Mouse (Mus musculus): ENCODE results near the gene Atrnl1. TPM values are rescaled to one million over a fixed set of nuclear protein-coding genes. Genes with fewer than 3 reads are reported as not detected.

Gene Atrnl1
- polyA plus RNA-seq, 1 experiment from 2014 or later, result 2.9 TPM

- ATAC-seq (replicated peaks; ENCODE audit: low FRiP score) (peak; percentile 26; the same call in 1 of the 2 replicates), DNase-seq (ENCODE audit: low spot score) (no peak)
- H3K27me3 ChIP-seq (replicated peaks; ENCODE audit: control insufficient read depth, insufficient read depth, low read length), result no peaks in the 10 kb centered on the region
- WGBS, result 56% methylated on average over 16 of the region's 16 CpGs
- no peaks in the 10 kb centered on the region for H3K36me3 ChIP-seq (ENCODE audit: control insufficient read depth, insufficient read depth, low read length)
- peak overlapping the region; percentile 35; the same call in 1 of the 2 replicates for H3K27ac ChIP-seq (ENCODE audit: low read depth, low read length)
- no peak overlapping the region for H3K9ac ChIP-seq (ENCODE audit: low read depth, low read length)
- H3K4me3 ChIP-seq (ENCODE audit: low read depth, low read length), result no peak overlapping the region
- H3K9me3 ChIP-seq (ENCODE audit: control insufficient read depth, low read length), result no peaks in the 10 kb centered on the region
- H3K4me1 ChIP-seq (replicated peaks; ENCODE audit: control insufficient read depth, insufficient read depth, low read length), result peaks cover 4% of the 10 kb centered on the region
- H3K4me2 ChIP-seq, result peak overlapping the region; percentile 23; the same call in 1 of the 2 replicates
Measured at GRCm38 (mm10) chr19:57600233-57600929, 10.5 kb upstream of the Atrnl1 start.

GRCm38 (mm10) chr19:57600930-57601328 is 9.9 kb upstream of the Atrnl1 start:
- ATAC-seq (replicated peaks; ENCODE audit: low FRiP score) (no peak), DNase-seq (ENCODE audit: low spot score) (no peak)
- H3K4me1 ChIP-seq (replicated peaks; ENCODE audit: control insufficient read depth, insufficient read depth, low read length), result peaks cover 4% of the 10 kb centered on the region
- 66% methylated on average over 2 of the region's 2 CpGs for WGBS
- no peak overlapping the region for H3K9ac ChIP-seq (ENCODE audit: low read depth, low read length)
- no peaks in the 10 kb centered on the region for H3K9me3 ChIP-seq (ENCODE audit: control insufficient read depth, low read length)
- H3K4me2 ChIP-seq, result no peak overlapping the region
- no peak overlapping the region for H3K4me3 ChIP-seq (ENCODE audit: low read depth, low read length)
- no peaks in the 10 kb centered on the region for H3K27me3 ChIP-seq (replicated peaks; ENCODE audit: control insufficient read depth, insufficient read depth, low read length)
- no peak overlapping the region for H3K27ac ChIP-seq (ENCODE audit: low read depth, low read length)
- H3K36me3 ChIP-seq (ENCODE audit: control insufficient read depth, insufficient read depth, low read length), result no peaks in the 10 kb centered on the region

DNA sequence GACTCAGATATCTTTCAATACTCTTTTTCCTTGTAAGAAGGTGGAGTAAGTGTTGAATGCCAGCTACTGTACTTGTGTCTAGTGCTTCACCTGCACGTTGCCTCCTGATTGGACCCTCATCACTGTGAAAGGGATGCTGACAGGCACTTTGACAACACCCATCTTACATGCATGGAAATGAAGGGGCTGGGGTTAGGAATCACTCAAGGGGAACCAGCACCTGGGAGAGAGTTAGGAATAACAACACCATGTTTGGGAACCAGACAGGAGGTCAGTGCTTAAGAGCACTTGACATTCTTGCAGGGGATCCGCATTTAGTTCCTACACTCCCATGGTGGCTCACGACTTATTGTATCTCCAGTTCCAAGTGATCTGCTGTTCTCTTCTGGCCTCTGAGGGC is 7.2 kb upstream of the Atrnl1 start:
- Histone ChIP-seq H3K27me3 (replicated peaks; ENCODE audit: control insufficient read depth, insufficient read depth, low read length) (no peaks in the 10 kb centered on the region), H3K4me3 (ENCODE audit: low read depth, low read length) (no peak overlapping the region), H3K9ac (ENCODE audit: low read depth, low read length) (no peak overlapping the region), H3K9me3 (ENCODE audit: control insufficient read depth, low read length) (no peaks in the 10 kb centered on the region), H3K4me1 (replicated peaks; ENCODE audit: control insufficient read depth, insufficient read depth, low read length) (peaks cover 4% of the 10 kb centered on the region), H3K27ac (ENCODE audit: low read depth, low read length) (no peak overlapping the region), H3K4me2 (no peak overlapping the region), H3K36me3 (ENCODE audit: control insufficient read depth, insufficient read depth, low read length) (no peaks in the 10 kb centered on the region)
- DNase-seq (ENCODE audit: low spot score), result no peak
- no peak for ATAC-seq (replicated peaks; ENCODE audit: low FRiP score)
- WGBS, result 87% methylated on average over 3 of the region's 3 CpGs

GRCm38 (mm10) chr19:57605941-57606340 is 4.9 kb upstream of the Atrnl1 start:
- WGBS, result 78% methylated on average over 3 of the region's 3 CpGs
- no peaks in the 10 kb centered on the region for H3K36me3 ChIP-seq (ENCODE audit: control insufficient read depth, insufficient read depth, low read length)
- no peak for ATAC-seq (replicated peaks; ENCODE audit: low FRiP score)

DNA sequence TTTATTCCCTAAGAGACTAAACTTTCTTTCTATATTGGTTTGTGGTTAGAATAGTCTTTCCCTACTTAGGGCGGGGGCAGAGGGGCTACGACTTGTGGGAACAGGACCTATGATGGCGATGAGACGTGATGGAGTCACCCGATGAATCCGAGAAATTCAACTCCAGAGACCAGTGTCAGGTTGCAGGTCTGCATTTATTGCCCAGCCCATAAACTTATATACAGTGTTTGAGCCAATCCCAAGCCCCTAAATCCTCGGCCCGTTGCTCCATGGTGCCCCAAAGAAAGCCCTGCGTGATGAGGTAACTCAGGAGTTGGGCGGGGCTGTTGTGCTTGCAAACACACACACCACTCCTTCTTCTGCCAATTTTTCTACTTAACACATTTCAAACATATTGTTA is 4.5 kb upstream of the Atrnl1 start:
- no peak for DNase-seq (ENCODE audit: low spot score)
- Histone ChIP-seq H3K27ac (ENCODE audit: low read depth, low read length) (no peak overlapping the region), H3K27me3 (replicated peaks; ENCODE audit: control insufficient read depth, insufficient read depth, low read length) (no peaks in the 10 kb centered on the region), H3K9me3 (ENCODE audit: control insufficient read depth, low read length) (no peaks in the 10 kb centered on the region), H3K9ac (ENCODE audit: low read depth, low read length) (no peak overlapping the region), H3K36me3 (ENCODE audit: control insufficient read depth, insufficient read depth, low read length) (no peaks in the 10 kb centered on the region), H3K4me1 (replicated peaks; ENCODE audit: control insufficient read depth, insufficient read depth, low read length) (no peaks in the 10 kb centered on the region; the same call in none of the 2 replicates), H3K4me2 (no peak overlapping the region), H3K4me3 (ENCODE audit: low read depth, low read length) (no peak overlapping the region)
- 91% methylated on average over 10 of the region's 10 CpGs for WGBS
- ATAC-seq (replicated peaks; ENCODE audit: low FRiP score), result no peak

More at GRCm38 (mm10) chr19:57605941-57606340, 4.9 kb upstream of the Atrnl1 start:
- no peak overlapping the region for H3K27ac ChIP-seq (ENCODE audit: low read depth, low read length)
- no peak overlapping the region for H3K4me3 ChIP-seq (ENCODE audit: low read depth, low read length)
- H3K9ac ChIP-seq (ENCODE audit: low read depth, low read length), result no peak overlapping the region
- no peak for DNase-seq (ENCODE audit: low spot score)
- H3K4me1 ChIP-seq (replicated peaks; ENCODE audit: control insufficient read depth, insufficient read depth, low read length), result no peaks in the 10 kb centered on the region; the same call in none of the 2 replicates
- H3K27me3 ChIP-seq (replicated peaks; ENCODE audit: control insufficient read depth, insufficient read depth, low read length), result no peaks in the 10 kb centered on the region
- H3K9me3 ChIP-seq (ENCODE audit: control insufficient read depth, low read length), result no peaks in the 10 kb centered on the region
- no peak overlapping the region for H3K4me2 ChIP-seq

GRCm38 (mm10) chr19:57609361-57610057 is 1.3 kb upstream of the Atrnl1 start:
- Histone ChIP-seq H3K9ac (ENCODE audit: low read depth, low read length) (peak overlapping the region; percentile 84), H3K27me3 (replicated peaks; ENCODE audit: control insufficient read depth, insufficient read depth, low read length) (no peaks in the 10 kb centered on the region), H3K4me3 (ENCODE audit: low read depth, low read length) (peak overlapping the region; percentile 89), H3K27ac (ENCODE audit: low read depth, low read length) (no peak overlapping the region), H3K4me2 (peak overlapping the region; percentile 99), H3K4me1 (replicated peaks; ENCODE audit: control insufficient read depth, insufficient read depth, low read length) (peaks cover 9% of the 10 kb centered on the region), H3K36me3 (ENCODE audit: control insufficient read depth, insufficient read depth, low read length) (no peaks in the 10 kb centered on the region), H3K9me3 (ENCODE audit: control insufficient read depth, low read length) (no peaks in the 10 kb centered on the region)
- WGBS, result 14% methylated on average over 12 of the region's 12 CpGs
- DNase-seq (ENCODE audit: low spot score) (no peak), ATAC-seq (replicated peaks; ENCODE audit: low FRiP score) (no peak)

DNA sequence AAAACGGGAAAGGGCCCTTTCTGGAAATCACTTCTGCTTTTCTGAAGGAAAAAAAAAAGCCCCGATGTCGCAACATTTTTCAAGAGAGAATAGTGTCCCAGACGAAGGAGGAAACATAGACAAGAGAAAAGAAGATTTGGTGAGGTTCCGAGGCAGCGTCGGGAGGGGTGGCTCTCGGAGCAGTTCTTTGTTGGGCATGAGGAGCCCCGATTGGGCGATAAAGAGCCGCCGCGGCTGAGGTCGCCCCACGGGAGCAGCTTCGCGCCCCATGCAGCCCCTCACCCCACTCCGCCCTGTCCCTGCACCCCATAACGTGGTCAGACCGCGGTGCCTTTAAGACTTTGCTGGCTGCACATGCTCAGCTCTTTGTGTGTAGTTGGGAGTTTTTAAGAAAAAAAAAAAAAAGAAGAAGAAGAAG is 767 bp upstream of the Atrnl1 start:
- Histone ChIP-seq H3K27ac (ENCODE audit: low read depth, low read length) (peak overlapping the region; percentile 90), H3K4me1 (replicated peaks; ENCODE audit: control insufficient read depth, insufficient read depth, low read length) (peaks cover 9% of the 10 kb centered on the region), H3K9me3 (ENCODE audit: control insufficient read depth, low read length) (no peaks in the 10 kb centered on the region), H3K9ac (ENCODE audit: low read depth, low read length) (peak overlapping the region; percentile 84), H3K27me3 (replicated peaks; ENCODE audit: control insufficient read depth, insufficient read depth, low read length) (no peaks in the 10 kb centered on the region), H3K4me2 (peak overlapping the region; percentile 99), H3K36me3 (ENCODE audit: control insufficient read depth, insufficient read depth, low read length) (no peaks in the 10 kb centered on the region), H3K4me3 (ENCODE audit: low read depth, low read length) (peak overlapping the region; percentile 89)
- DNase-seq (ENCODE audit: low spot score) (peak; percentile 71), ATAC-seq (replicated peaks; ENCODE audit: low FRiP score) (peak; percentile 33; the same call in 1 of the 2 replicates)
- under 1% methylated on average over 21 of the region's 21 CpGs for WGBS

DNA sequence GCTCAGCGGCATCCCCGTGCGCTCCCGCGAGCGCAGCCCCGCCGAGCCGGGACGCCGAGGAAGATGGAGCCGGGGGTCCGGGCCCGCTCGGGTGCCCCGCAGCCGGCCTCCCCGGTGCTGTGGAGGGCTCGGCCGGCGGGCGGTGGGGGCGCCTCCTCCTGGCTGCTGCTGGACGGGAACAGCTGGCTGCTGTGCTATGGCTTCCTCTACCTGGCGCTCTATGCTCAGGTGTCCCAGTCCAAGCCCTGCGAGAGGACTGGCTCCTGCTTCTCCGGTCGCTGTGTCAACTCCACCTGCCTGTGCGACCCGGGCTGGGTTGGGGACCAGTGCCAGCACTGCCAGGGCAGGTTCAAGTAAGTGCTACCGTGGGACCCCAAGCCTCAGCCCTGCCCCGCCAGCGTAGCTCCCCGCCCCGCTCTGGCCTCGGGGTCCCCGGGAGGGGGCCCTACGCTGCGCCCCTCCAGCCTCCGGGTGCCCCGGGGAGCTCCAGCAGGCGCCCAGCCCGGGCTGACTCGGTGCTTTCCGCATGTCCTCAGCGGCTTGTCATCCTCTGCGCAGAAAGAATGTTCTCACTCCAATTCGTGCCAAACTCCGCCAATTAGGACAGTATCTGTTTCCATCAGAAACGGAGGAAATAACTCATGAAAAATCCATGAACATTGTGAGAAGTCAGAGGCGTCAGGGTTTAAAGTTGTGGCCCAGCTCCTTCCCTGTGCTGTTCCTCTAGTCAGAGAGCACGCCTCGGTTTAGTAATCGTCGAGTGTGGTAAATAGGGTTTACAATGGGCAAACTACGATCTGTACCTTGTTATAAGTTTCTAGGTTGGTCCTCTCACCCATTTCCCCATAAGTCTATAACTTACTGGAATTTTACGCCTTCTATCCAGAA is 701 bp downstream of the Atrnl1 start:
- DNase-seq (ENCODE audit: low spot score) (peak; percentile 74), ATAC-seq (replicated peaks; ENCODE audit: low FRiP score) (peak; percentile 73)
- H3K4me1 ChIP-seq (replicated peaks; ENCODE audit: control insufficient read depth, insufficient read depth, low read length), result peaks cover 9% of the 10 kb centered on the region; the same call in 1 of the 2 replicates
- peak overlapping the region; percentile 99 for H3K4me2 ChIP-seq
- H3K36me3 ChIP-seq (ENCODE audit: control insufficient read depth, insufficient read depth, low read length), result no peaks in the 10 kb centered on the region
- peak overlapping the region; percentile 90 for H3K27ac ChIP-seq (ENCODE audit: low read depth, low read length)
- peak overlapping the region; percentile 89 for H3K4me3 ChIP-seq (ENCODE audit: low read depth, low read length)
- no peaks in the 10 kb centered on the region for H3K9me3 ChIP-seq (ENCODE audit: control insufficient read depth, low read length)
- H3K9ac ChIP-seq (ENCODE audit: low read depth, low read length), result peak overlapping the region; percentile 84
- WGBS, result 2% methylated on average over 57 of the region's 57 CpGs
- no peaks in the 10 kb centered on the region for H3K27me3 ChIP-seq (replicated peaks; ENCODE audit: control insufficient read depth, insufficient read depth, low read length)
